Mouse (Mus musculus) spleen, postnatal 36 days (tissue): ENCODE data around the gene Fam162a.
"Not testable (repeated sequence)": the region's sequence is repeated elsewhere in the genome, so short reads cannot be mapped to it uniquely, and the experiment has no call there.

Experiments used
- DNase-seq, 2 experiments: peaks; one replicate each; pipeline ENCODE4 v3.0.0; 2022; ENCODE audit warnings: low spot score in 2 of 2, mixed read lengths in 1 of 2

Gene Fam162a

DNA sequence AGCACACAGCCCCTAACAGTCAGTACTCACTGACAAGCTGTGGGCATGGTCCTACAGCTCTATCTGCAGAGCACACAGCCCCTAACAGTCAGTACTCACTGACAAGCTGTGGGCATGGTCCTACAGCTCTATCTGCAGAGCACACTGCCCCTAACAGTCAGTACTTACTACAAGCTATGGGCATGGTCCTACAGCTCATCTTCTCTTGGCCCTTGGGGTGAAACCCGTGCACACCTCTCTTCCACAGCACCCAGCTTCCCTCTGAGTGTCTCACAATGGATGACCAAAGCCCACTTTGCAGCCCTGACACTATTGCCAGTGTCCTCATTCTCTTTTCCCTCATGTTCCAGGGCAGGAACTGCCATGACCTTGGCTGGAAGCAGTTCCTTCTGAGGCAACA, 8.9 kb downstream of the Fam162a start:
- not testable (repeated sequence) for DNase-seq

GRCm38 (mm10) chr16:36057933-36058475, 13.4 kb downstream of the Fam162a start:
- DNase-seq: no peak

GRCm38 (mm10) chr16:36056416-36056815, 15.0 kb downstream of the Fam162a start:
- DNase-seq: no peak

- DNase-seq: no peak
Observed at GRCm38 (mm10) chr16:36054920-36055319, 16.5 kb downstream of the Fam162a start.

- DNase-seq: no peak
Observed at GRCm38 (mm10) chr16:36053524-36054275, 17.7 kb downstream of the Fam162a start.

DNA sequence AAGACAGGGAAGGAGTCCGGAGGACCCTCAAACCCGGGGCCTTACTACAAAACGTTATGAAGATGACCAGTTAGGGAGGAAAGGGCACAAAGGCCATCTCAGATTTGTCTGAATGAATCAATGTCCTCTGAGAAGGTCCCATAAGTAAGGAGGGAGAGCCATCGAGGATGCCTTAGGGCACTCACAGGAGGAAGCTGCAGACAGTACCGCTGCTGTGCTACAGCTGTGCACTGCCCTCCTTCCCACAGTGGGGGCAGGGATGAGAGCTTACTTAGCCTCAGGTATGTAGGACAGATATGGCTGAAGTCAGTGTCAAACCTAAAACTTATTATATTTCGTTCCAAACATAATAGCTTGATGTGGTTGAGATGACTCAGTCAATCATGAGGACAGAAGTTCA, 19.9 kb downstream of the Fam162a start:
- no peak for DNase-seq

DNA sequence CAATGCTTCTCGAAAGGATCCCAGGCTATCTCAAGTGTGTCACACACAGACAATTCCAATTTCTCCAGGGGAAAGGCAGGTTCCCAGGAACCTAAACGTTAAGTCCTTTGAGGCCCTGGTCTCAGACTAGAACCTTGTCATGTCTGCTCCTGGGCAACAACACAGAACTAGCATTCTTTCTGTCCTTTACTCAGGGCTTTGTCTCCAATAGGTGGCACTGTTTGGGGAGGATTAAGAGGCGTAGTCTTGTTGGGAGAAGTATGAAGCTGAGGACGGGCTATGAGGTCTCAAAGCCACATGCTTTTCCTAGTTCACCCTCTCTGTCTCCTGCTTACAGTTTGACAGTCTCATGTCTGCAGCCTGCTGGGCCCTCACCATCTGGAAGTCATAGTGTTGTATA, 23.9 kb downstream of the Fam162a start:
- DNase-seq: no peak

GRCm38 (mm10) chr16:36043964-36044363, 27.4 kb downstream of the Fam162a start:
- DNase-seq: no peak

DNA sequence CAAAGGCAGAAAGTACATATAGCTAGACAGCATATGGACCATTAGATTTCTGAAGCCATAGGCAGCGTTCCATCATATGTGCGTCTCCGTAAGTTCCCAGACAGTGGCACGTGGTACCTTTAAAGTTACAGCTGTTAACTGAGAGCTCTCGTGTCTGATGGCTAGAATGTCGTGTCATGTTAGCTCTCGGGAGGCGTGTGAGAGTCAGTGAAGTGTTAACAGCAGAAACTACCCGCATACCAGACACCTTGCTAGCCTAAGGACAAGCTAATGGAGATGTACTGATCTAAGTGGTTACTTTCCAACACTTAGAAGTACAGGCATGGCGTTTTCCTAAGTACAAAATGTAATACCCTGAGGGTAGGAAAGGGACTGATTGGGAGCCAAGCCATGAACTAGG, 28.3 kb downstream of the Fam162a start:
- DNase-seq: no peak

- DNase-seq: no peak
Observed at GRCm38 (mm10) chr16:36041625-36042020, 29.8 kb downstream of the Fam162a start.

- DNase-seq: peak; percentile 93 to 96
Observed at GRCm38 (mm10) chr16:36040640-36041624, 30.5 kb downstream of the Fam162a start, which contains the start of gene Wdr5b. Wdr5b (plus strand) TSS chr16:36041190.

- DNase-seq: not testable (repeated sequence)
Observed at GRCm38 (mm10) chr16:36028120-36028519, 43.3 kb downstream of the Fam162a start.

DNA sequence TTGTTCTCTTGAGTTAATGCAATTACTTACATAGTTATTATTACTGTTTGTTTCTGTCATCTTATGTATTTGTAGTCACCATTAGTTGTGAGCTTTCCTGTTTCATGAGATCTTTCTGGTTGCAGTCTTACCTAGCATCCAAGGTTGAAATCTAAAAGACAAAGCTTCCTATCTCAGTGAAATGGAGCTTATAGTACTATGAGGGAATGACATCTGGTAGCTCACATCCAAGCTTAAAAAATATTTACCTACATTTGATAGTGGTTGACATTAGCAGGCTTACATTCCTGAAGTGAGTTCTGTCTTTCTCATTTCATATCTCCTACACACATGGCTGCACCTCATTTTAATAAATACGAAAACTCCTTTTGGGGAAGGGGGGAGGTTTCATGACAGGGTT, 55.1 kb downstream of the Fam162a start:
- DNase-seq: no peak

DNA sequence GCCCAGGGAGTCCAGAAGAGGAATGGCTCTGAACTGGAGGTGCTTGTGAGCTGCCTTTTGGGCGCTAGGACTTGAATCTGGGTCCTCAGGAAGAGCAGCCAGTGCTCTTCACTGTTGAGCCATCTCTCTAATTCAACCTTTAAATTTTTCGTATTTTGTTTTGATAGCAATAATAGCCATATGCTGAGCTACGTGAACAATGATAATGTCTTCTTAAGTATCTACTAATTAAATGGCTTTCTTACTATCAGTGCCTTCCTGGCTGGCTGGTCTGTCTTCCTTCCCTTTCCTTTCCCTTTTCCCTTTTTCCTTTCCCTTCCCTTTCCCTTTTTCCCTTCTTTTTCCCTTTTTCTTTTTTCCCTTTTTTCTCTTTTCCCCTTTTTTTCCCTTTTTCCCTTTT, 63.0 kb downstream of the Fam162a start:
- no peak for DNase-seq

- DNase-seq: not testable (repeated sequence)
Observed at GRCm38 (mm10) chr16:35998852-35999251, 72.5 kb downstream of the Fam162a start.
